Mouse (Mus musculus) heart, embryonic 11.5 days (tissue): ENCODE measurements around the gene Cabp4. TPM values are rescaled to one million over a fixed set of nuclear protein-coding genes. Genes with fewer than 3 reads are reported as not detected.

Source experiments
- ATAC-seq: fragments of 200-750 bp; cut with Nextera tagmentation; replicated peaks from 2 replicates; pipeline ENCODE4 v1.8.0; 2017; ENCODE audit warnings: moderate library complexity; ENCODE audit not compliant: insufficient number of reproducible peaks, low FRiP score, low TSS enrichment
- H3K27ac ChIP-seq: fragments of 300-500 bp; sonication (generic); 2 replicates; pipeline ENCODE4 v1.5.1; 2014; ENCODE audit warnings: mild to moderate bottlenecking, low read depth, low read length
- H3K27me3 ChIP-seq: fragments of 300-500 bp; sonication (generic); 2 replicates; pipeline ENCODE4 v1.6.1; 2014; ENCODE audit warnings: mild to moderate bottlenecking, low read length, mixed read lengths; ENCODE audit not compliant: control insufficient read depth, insufficient read depth
- H3K36me3 ChIP-seq: fragments of 300-500 bp; sonication (generic); 2 replicates; pipeline ENCODE4 v1.6.1; 2014; ENCODE audit warnings: mild to moderate bottlenecking, low read length, moderate library complexity, mixed read lengths; ENCODE audit not compliant: control insufficient read depth, insufficient read depth
- H3K4me1 ChIP-seq: fragments of 300-500 bp; sonication (generic); 2 replicates; pipeline ENCODE4 v1.6.1; 2014; ENCODE audit warnings: low read length; ENCODE audit not compliant: control insufficient read depth, insufficient read depth
- H3K4me2 ChIP-seq: fragments of 300-500 bp; sonication (generic); 2 replicates; pipeline ENCODE4 v1.6.1; 2014; ENCODE audit warnings: mild to moderate bottlenecking, moderate library complexity
- H3K4me3 ChIP-seq: fragments of 300-500 bp; sonication (generic); 2 replicates; pipeline ENCODE4 v1.5.1; 2014; ENCODE audit warnings: low read depth, low read length
- H3K9ac ChIP-seq: fragments of 300-500 bp; sonication (generic); 2 replicates; pipeline ENCODE4 v1.6.1; 2014; ENCODE audit warnings: mild to moderate bottlenecking, low read depth, low read length, moderate library complexity
- H3K9me3 ChIP-seq: fragments of 300-500 bp; sonication (generic); replicated peaks from 2 replicates; pipeline ENCODE4 v1.6.1; 2016; ENCODE audit warnings: low read length; ENCODE audit not compliant: control insufficient read depth
- WGBS: fragments of 180-500 bp; shearing (Covaris S2); extraction: QIAGEN DNeasy Blood & Tissue Kit; methylation state at CpG from one replicate; pipeline ENCODE4 v1.1.7; 2014; ENCODE audit not compliant: insufficient replicate concordance; 5-methylcytosine and 5-hydroxymethylcytosine counted together
- polyA plus RNA-seq: library from polyadenylated mRNA; unstranded; fragments of >200 nt; fragmentation: Nextera tagmentation; extraction: Ambion mirVana; gene quantifications from 2 replicates; pipeline ENCODE4 v1.2.1, GENCODE M21; 2014

Gene Cabp4
- polyA plus RNA-seq, 1 experiment from 2014 or later = not detected

- H3K9ac ChIP-seq = no peak overlapping the region
- H3K27me3 ChIP-seq = peaks cover 4% of the 10 kb centered on the region
- no peaks in the 10 kb centered on the region for H3K9me3 ChIP-seq
- peaks cover 24% of the 10 kb centered on the region for H3K4me1 ChIP-seq
- ATAC-seq = no peak
- no peak overlapping the region for H3K4me3 ChIP-seq
- H3K4me2 ChIP-seq = no peak overlapping the region
- H3K27ac ChIP-seq = no peak overlapping the region
- 71% methylated on average over 5 of the region's 5 CpGs for whole genome bisulfite sequencing
- H3K36me3 ChIP-seq = no peaks in the 10 kb centered on the region
Observed at GRCm38 (mm10) chr19:4094774-4095303, 49.0 kb downstream of the Cabp4 start.

DNA sequence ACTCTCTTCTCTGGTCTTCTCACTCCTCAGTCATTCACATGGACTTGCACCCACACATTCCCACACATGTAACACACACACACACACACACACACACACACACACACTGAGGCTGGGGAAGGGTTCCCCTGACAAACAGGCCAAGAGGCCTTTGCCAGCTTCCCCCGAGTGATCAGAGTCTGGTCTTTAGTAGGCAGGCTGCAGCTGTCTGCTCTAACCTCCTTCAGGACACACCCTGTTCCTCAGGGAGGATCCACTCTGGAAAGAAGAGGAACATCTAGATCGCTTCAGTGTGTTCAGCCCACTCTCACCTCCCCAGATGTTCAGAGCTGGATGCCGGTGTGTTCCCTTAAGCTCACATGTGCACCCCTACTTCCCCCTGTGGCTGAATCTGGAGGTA, 49.5 kb downstream of the Cabp4 start:
- H3K4me2 ChIP-seq = no peak overlapping the region
- peaks cover 19% of the 10 kb centered on the region for H3K4me1 ChIP-seq
- no peaks in the 10 kb centered on the region for H3K9me3 ChIP-seq
- no peak for ATAC-seq
- WGBS = 83% methylated on average over 3 of the region's 3 CpGs
- H3K27ac ChIP-seq = no peak overlapping the region
- no peak overlapping the region for H3K4me3 ChIP-seq
- H3K9ac ChIP-seq = no peak overlapping the region
- no peaks in the 10 kb centered on the region; the same call in 1 of the 2 replicates for H3K27me3 ChIP-seq
- H3K36me3 ChIP-seq = no peaks in the 10 kb centered on the region

- Histone ChIP-seq H3K4me1 (peaks cover 15% of the 10 kb centered on the region), H3K4me2 (no peak overlapping the region), H3K4me3 (no peak overlapping the region), H3K9ac (no peak overlapping the region), H3K36me3 (no peaks in the 10 kb centered on the region), H3K27me3 (peaks cover 4% of the 10 kb centered on the region), H3K27ac (no peak overlapping the region), H3K9me3 (no peaks in the 10 kb centered on the region)
- 66% methylated on average over 7 of the region's 7 CpGs for WGBS
- no peak for ATAC-seq
Observed at GRCm38 (mm10) chr19:4093772-4094171, 50.1 kb downstream of the Cabp4 start.

DNA sequence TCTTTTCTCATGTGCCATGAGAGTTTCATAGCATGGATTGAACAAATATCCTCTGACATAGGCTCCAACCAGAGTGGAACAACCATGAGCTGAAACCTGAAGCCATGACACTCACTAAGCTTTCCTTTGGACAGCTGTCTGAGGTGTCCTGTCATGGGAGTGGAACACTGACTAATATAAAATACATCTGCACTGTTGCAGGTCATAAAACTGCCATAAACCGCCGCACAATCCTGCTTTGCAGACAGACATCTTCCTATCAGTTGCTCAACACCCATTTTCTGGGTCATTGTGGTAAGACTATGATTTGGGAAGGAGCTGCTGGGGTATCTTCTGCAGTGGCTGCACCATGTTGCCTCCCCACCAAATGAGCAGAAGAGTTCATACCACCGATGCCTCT, 51.1 kb downstream of the Cabp4 start:
- H3K36me3 ChIP-seq = no peaks in the 10 kb centered on the region
- no peak overlapping the region for H3K9ac ChIP-seq
- H3K27me3 ChIP-seq = peaks cover 7% of the 10 kb centered on the region
- ATAC-seq = no peak
- no peak overlapping the region for H3K4me2 ChIP-seq
- H3K4me3 ChIP-seq = no peak overlapping the region
- WGBS = 87% methylated on average over 3 of the region's 3 CpGs
- H3K27ac ChIP-seq = no peak overlapping the region
- H3K4me1 ChIP-seq = peaks cover 9% of the 10 kb centered on the region
- no peaks in the 10 kb centered on the region for H3K9me3 ChIP-seq

- Histone ChIP-seq H3K27ac (no peak overlapping the region), H3K4me2 (no peak overlapping the region), H3K4me3 (no peak overlapping the region), H3K27me3 (peaks cover 7% of the 10 kb centered on the region), H3K36me3 (no peaks in the 10 kb centered on the region), H3K9ac (no peak overlapping the region), H3K4me1 (peaks cover 3% of the 10 kb centered on the region; the same call in 1 of the 2 replicates), H3K9me3 (no peaks in the 10 kb centered on the region)
- 54% methylated on average over 2 of the region's 2 CpGs for WGBS
- no peak for ATAC-seq
Observed at GRCm38 (mm10) chr19:4091383-4091782, 52.5 kb downstream of the Cabp4 start.

DNA sequence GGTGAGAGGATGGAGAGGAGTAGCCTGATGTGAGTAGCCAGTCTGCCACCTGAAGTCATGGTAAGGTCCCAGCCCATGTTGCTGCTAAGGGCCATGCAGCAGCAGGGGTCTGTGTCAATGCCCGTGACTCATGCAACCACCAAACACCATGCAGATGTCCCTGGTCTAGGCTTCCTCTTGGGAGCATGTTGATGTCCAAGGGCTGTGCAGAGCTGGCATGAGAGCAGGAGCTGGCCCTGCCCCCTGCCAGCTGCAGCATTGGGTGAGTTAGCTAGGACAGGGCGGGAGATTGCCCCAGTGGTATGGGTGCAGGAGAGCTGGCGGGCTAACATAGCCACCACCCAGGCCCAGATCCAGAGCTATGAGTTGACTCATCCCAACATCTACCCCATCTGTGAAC, 53.4 kb downstream of the Cabp4 start:
- H3K4me1 ChIP-seq = no peaks in the 10 kb centered on the region
- 86% methylated on average over 3 of the region's 3 CpGs for WGBS
- H3K9ac ChIP-seq = no peak overlapping the region
- H3K36me3 ChIP-seq = no peaks in the 10 kb centered on the region
- no peak overlapping the region for H3K4me2 ChIP-seq
- H3K27me3 ChIP-seq = peaks cover 9% of the 10 kb centered on the region
- no peak overlapping the region for H3K27ac ChIP-seq
- no peak overlapping the region for H3K4me3 ChIP-seq
- H3K9me3 ChIP-seq = no peaks in the 10 kb centered on the region
- no peak for ATAC-seq

- no peak for ATAC-seq
- no peak overlapping the region for H3K27ac ChIP-seq
- H3K36me3 ChIP-seq = no peaks in the 10 kb centered on the region
- H3K9ac ChIP-seq = no peak overlapping the region
- H3K9me3 ChIP-seq = no peaks in the 10 kb centered on the region
- no peaks in the 10 kb centered on the region for H3K4me1 ChIP-seq
- WGBS = 75% methylated on average over 6 of the region's 6 CpGs
- H3K4me3 ChIP-seq = no peak overlapping the region
- H3K27me3 ChIP-seq = peaks cover 9% of the 10 kb centered on the region
- no peak overlapping the region for H3K4me2 ChIP-seq
Observed at GRCm38 (mm10) chr19:4089128-4089527, 54.7 kb downstream of the Cabp4 start.

- H3K27me3 ChIP-seq = peaks cover 16% of the 10 kb centered on the region
- no peaks in the 10 kb centered on the region for H3K36me3 ChIP-seq
- no peak overlapping the region for H3K4me3 ChIP-seq
- H3K9ac ChIP-seq = no peak overlapping the region
- H3K4me2 ChIP-seq = no peak overlapping the region
- H3K4me1 ChIP-seq = no peaks in the 10 kb centered on the region
- H3K9me3 ChIP-seq = no peaks in the 10 kb centered on the region
- ATAC-seq = no peak
- no peak overlapping the region for H3K27ac ChIP-seq
- WGBS = 31% methylated on average over 5 of the region's 5 CpGs
Observed at GRCm38 (mm10) chr19:4088146-4088545, 55.7 kb downstream of the Cabp4 start.

DNA sequence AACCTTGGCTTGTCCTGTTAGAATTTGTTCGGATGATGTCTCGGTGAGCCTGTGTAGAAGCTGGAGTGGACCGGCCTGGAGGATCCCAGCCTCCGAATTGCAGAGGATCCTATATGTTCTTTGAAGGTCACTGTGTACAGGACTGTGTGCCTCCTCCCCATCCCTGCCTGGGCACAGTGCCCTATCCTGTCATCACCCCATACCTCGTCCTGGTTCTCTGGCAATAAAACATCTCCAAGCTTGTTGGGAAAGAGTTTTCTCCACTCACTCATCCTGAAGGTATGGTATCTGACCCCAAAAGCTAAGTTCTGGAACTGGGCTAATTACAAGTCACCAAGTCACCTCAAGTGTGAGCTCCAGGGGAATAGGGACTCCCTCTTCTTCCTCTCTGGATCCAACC, 56.7 kb downstream of the Cabp4 start:
- Histone ChIP-seq H3K27ac (no peak overlapping the region), H3K4me2 (no peak overlapping the region), H3K4me1 (no peaks in the 10 kb centered on the region), H3K27me3 (peaks cover 16% of the 10 kb centered on the region), H3K9ac (no peak overlapping the region), H3K4me3 (no peak overlapping the region), H3K36me3 (no peaks in the 10 kb centered on the region), H3K9me3 (no peaks in the 10 kb centered on the region)
- ATAC-seq = no peak
- 85% methylated on average over 5 of the region's 5 CpGs for WGBS
